Mouse (Mus musculus) spleen, embryonic (tissue): ENCODE data around the gene Osbpl3.

Experiments
- CTCF ChIA-PET: fragments of 350-600 bp; sonication (Branson Sonifier 250); formaldehyde crosslinking; loops from one replicate; lab custom pipeline; 2022; lab: Charles Lee

Osbpl3 gene

DNA sequence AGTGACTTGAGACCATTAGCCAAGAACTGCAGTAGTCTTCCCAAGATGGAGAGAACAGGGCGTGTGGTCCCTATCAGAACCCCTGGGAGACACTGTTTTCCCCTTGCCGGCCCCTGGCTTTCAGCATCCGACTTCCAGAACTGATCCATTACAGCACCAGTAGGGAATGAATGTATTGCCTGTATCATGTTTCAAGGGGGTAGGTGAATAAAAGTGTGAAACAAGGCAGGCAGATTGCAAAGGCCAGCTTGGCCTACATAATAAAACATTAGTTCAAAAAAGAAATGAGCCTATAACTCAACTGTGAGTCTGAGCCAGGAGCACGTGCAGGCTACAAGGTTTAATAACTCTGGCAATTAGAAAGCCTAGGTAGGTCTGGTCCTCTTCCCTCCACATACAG is 52.5 kb downstream of the Osbpl3 start:
- CTCF ChIA-PET: no interaction called here

DNA sequence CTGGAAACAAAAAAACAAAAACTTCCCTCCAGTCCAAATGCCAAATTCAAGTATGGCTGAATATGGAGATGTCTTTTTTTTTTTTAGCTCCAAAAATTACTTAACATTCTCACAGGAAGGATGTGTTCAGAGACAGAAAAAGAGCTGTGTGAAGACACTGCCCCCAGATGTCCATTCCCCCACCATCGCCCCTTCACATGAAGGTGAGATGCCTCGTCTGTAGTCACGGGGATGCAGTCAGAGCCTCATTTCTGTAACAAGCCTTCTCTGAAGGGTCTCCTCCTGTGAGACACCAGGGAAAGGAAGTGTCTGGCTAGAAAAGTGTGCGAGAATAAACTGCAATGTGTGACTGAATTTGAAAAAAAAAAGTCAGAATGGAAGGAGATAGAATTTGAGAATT is 53.1 kb downstream of the Osbpl3 start:
- CTCF ChIA-PET: no interaction called here

- CTCF ChIA-PET: no interaction called here
These were observed 55.8 kb downstream of the Osbpl3 start for GRCm38 (mm10) chr6:50400234-50400633.

GRCm38 (mm10) chr6:50399427-50400195 is 56.4 kb downstream of the Osbpl3 start:
- CTCF ChIA-PET: no interaction called here

- CTCF ChIA-PET: no interaction called here
These were observed 57.7 kb downstream of the Osbpl3 start for GRCm38 (mm10) chr6:50398324-50398723.

GRCm38 (mm10) chr6:50397116-50397515 is 58.9 kb downstream of the Osbpl3 start:
- CTCF ChIA-PET: no interaction called here

GRCm38 (mm10) chr6:50395641-50396312 is 60.2 kb downstream of the Osbpl3 start:
- CTCF ChIA-PET: no interaction called here

- CTCF ChIA-PET: no interaction called here
These were observed 61.6 kb downstream of the Osbpl3 start for GRCm38 (mm10) chr6:50394432-50394831.

DNA sequence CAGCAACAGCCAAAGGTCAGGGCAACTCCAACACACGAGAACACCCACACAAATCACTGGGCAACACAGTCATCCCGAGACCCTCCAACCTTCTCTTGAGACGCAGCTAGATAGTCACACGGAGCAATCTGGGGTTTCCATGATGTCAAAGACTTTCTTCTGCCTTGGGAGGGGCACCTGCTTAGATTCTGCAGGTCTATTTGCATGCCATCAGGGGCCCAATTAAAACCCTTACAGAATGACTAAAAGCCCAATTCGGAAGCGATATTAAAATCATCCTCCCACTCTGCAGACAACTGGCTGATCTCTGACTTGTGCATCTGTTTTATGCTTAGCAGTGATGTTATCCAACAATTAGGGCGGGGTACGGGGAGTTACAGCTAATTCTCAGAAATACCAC is 62.0 kb downstream of the Osbpl3 start:
- CTCF ChIA-PET: no interaction called here

GRCm38 (mm10) chr6:50391951-50392350 is 64.0 kb downstream of the Osbpl3 start:
- CTCF ChIA-PET: no interaction called here

DNA sequence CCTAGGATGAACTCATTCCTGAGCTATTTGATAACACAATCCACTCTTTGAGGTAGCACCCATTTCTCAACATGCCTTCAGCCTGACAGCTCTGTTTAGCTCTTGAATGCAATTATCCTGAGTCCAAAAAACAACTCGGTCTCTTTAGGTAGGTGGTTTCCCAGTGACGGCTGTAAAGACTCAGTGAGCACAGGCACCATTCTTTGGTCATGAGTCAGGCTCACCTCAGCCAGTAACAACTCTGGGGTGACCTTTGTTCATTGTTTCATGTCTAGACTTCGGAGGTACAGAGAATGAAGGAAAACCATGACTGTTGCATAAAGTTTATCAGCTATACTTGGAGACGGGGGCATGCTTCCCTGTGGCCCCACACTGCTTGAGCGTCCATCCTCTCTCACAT is 65.7 kb downstream of the Osbpl3 start:
- CTCF ChIA-PET: interaction anchor here (0.6 kb wide), 1 partner anchor 9 kb away, joined by 10 read pairs; no protein-coding TSS in a partner anchor

DNA sequence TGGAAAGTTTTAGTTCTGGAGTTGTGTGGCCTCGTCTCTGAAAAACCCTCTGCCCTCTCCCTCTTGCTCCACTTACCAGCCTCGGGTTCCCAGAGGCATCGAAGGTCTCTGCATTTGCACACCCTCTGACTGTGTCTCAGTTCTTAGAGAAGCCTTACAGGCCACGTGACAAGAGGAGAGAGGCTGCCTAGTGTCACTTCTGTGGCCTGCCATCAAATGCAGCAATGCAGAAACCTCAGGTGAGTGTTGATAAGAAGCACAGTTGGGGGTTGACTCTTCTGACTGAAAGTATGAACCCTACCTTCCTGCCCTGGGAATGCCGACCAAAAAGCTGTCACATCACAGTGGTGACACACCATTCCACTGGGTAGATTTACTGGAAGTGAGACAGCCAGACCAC is 68.4 kb downstream of the Osbpl3 start:
- CTCF ChIA-PET: no interaction called here

DNA sequence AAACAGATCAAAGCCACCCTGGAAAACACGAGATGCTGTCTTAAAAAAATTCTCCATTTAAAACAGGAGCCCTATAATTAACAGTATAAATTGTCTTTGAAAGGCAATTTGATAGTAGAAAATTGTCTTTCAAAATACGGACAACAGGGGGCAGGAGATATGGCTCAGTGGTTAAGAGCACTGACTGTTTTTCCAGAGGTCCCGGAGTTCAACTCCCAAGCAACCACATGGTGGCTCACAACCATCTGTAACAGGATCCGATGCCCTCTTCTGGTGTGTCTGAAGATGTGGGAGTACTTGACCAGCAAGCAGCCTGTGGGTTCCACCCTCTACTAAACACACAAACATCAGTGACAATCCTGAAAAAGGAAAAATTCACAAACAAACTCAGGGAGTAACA is 69.5 kb downstream of the Osbpl3 start:
- CTCF ChIA-PET: no interaction called here

- CTCF ChIA-PET: no interaction called here
These were observed 70.5 kb downstream of the Osbpl3 start for GRCm38 (mm10) chr6:50385451-50386013.

DNA sequence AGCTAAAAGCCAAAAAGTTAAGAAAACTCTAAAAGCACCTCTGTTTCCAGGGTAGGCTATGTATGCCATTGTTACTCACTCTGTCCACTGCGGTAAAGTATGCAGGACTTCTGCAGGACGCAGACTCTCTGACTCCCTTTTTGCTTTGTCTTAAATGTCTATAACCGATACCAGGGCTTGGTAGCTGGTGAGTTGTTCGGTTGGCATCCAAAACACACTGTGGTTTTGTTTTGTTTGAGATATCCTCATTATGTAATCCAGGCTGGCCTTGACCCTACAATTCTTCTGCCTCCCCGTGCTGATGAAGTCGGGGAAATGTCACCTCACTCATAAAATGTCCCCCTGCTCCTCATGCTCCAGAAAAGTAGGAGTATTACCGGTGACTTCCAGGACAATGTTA is 73.3 kb downstream of the Osbpl3 start:
- CTCF ChIA-PET: no interaction called here

DNA sequence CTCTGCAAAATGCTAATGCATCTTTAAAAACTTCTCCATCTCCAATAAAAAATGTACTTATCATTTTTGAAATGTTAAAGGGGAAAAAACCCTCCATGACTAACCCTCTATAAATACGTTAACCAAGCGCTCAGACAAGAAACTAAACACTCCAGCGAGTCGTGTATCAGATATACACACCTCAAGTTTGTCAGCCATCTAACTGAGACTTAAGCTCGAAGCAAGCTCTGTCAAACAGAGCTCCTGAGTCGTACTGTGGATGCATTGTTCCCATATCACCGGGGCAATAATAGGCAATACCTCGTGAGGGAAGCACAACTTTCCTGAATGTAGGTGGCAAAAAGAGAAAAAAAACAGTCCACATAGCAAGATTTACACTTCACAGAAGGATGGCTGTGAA is 73.8 kb downstream of the Osbpl3 start:
- CTCF ChIA-PET: interaction anchor here (0.6 kb wide), 2 partner anchors 8 to 11 kb away, joined by 4 to 10 read pairs; no protein-coding TSS in a partner anchor

DNA sequence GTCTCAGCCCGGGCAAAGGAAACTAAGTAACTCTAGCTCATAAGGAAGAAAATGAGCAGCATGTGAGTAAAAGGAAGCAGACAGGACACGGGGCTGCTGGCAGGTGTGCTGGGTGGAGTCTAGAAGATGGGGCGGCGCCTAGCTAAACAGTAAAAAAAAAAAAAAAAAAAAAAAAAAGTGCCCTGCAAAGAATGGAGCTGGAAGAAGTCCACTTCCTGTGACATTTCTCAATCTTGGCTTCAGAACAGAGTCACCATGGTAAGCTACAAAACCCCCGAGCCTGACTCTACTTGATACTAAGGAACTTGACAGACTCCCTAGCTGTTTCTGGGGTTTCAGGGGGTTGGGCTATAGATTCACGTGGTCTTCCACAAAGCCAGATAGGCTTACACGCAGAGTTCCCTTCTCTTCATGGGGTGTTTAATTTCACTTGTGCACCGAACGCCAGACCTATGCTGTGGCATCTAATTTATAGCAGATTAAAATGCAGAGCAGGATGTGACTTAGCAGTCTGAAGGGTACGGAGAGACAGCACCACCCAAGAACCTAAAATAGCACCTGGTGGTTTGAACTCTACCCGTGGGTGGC is 74.4 kb downstream of the Osbpl3 start:
- CTCF ChIA-PET: interaction anchor here (0.6 kb wide), 2 partner anchors 9 to 10 kb away, joined by 4 to 10 read pairs; no protein-coding TSS in a partner anchor

GRCm38 (mm10) chr6:50379740-50380139 is 76.3 kb downstream of the Osbpl3 start:
- CTCF ChIA-PET: no interaction called here

DNA sequence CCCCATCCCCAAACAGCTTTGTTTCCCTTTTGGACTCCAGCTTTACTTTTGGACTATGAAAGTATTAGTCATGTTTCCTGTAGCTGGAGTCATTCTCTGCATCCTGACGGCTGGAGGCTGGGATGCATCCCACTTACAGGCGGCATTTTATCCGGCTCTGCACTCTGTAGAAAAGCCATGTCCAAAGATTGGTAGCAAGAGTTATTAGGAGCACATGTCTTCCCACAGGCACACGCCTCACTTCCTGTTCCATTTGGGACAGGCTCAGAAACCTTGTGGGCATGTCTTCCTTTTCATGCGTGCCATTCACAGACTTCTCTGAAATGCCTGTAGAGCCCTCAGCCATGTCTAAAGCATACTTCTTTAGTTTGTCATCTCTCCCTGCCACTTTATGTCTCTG is 76.9 kb downstream of the Osbpl3 start:
- CTCF ChIA-PET: no interaction called here

DNA sequence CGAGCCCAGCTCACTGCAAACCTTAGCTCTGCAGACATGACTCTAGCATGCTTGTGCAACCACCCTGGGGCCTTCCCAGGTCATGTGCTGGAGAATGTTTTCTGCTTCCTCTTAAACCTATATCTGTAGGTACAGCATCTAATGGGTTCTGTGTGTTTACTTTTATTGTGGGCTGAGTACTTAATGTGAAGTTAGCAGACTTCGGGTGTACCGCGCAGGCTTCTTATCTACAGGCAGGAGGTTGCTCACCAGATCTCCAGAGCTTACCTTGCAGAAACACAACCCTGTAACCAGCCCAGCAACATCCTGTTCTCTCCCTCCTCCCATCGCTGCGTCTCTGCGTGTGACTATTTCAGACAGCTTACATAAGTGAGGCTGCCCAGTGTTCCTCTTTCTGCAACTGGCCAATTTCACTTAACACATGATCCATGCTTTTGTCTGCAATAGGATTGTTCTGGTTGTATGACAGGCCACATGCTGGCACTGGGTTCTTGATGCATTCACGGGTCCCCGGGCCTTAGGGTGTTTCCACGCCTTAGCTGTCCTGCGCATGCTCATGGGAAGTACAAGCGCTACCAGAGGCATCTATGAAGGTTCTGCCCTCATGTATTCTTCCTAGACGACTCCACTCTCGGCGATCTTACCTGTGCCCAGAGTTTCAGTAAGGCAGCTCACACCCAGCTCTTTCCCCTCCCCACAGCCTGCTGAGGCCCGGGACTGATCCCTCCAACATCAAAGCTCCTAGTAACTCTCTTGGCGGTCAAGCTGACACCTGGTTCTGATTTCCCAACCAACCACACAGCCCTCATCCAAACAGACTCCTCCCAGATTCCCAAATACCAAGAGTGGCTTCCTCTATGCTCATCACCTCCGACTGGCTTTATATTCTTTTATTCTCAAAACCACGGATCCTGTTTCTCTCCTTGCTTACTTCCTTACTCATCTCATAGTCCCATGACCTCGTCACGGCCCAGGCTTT is 78.0 kb downstream of the Osbpl3 start:
- CTCF ChIA-PET: no interaction called here

GRCm38 (mm10) chr6:50376684-50377083 is 79.3 kb downstream of the Osbpl3 start:
- CTCF ChIA-PET: no interaction called here
